Mouse (Mus musculus) hindbrain, embryonic 13.5 days (tissue): ENCODE measurements at regions not wholly inside any gene's neighbourhood (a gene's known extent, or its start where the extent isn't known, plus 50 kb on each side); places are given as distances from the start of the nearest gene placed in this dataset.
A peak's percentile ranks its signal among the peaks of the same experiment; 100 is the strongest.

Experiments used
- ATAC-seq: fragments of 200-750 bp; cut with Nextera tagmentation; 2 replicates; pipeline ENCODE4 v1.8.0; 2017; ENCODE audit warnings: moderate TSS enrichment; ENCODE audit not compliant: low FRiP score
- H3K27ac ChIP-seq: fragments of 300-500 bp; sonication (generic); 2 replicates; pipeline ENCODE4 v1.5.1; 2015; ENCODE audit warnings: inconsistent platforms, mild to moderate bottlenecking, moderate library complexity
- H3K27me3 ChIP-seq: fragments of 300-500 bp; sonication (generic); 2 replicates; pipeline ENCODE4 v1.6.1; 2015; ENCODE audit warnings: mild to moderate bottlenecking, inconsistent platforms
- H3K36me3 ChIP-seq: fragments of 300-500 bp; sonication (generic); 2 replicates; pipeline ENCODE4 v1.6.1; 2015; ENCODE audit warnings: mild to moderate bottlenecking, inconsistent platforms
- H3K4me1 ChIP-seq: fragments of 300-500 bp; sonication (generic); replicated peaks from 2 replicates; pipeline ENCODE4 v1.6.1; 2015; ENCODE audit warnings: inconsistent platforms
- H3K4me2 ChIP-seq: fragments of 300-500 bp; sonication (generic); 2 replicates; pipeline ENCODE4 v1.6.1; 2015; ENCODE audit warnings: inconsistent platforms, mild to moderate bottlenecking, moderate library complexity
- H3K4me3 ChIP-seq: fragments of 300-500 bp; sonication (generic); 2 replicates; pipeline ENCODE4 v1.5.1; 2015; ENCODE audit warnings: mild to moderate bottlenecking, inconsistent platforms
- H3K9ac ChIP-seq: fragments of 300-500 bp; sonication (generic); 2 replicates; pipeline ENCODE4 v1.6.1; 2015; ENCODE audit warnings: mild to moderate bottlenecking, inconsistent platforms
- H3K9me3 ChIP-seq: fragments of 300-500 bp; sonication (generic); 2 replicates; pipeline ENCODE4 v1.6.1; 2016; ENCODE audit warnings: inconsistent platforms
- WGBS: fragments of 180-500 bp; shearing (Covaris S2); methylation state at CpG from one replicate; pipeline ENCODE4 v1.1.7; 2015; 5-methylcytosine and 5-hydroxymethylcytosine counted together

GRCm38 (mm10) chr9:61109519-61110285 is 262.5 kb upstream of the Tle3 start:
- Histone ChIP-seq H3K9ac (no peak overlapping the region), H3K27me3 (peaks cover 15% of the 10 kb centered on the region), H3K4me1 (peaks cover 37% of the 10 kb centered on the region), H3K9me3 (no peaks in the 10 kb centered on the region), H3K27ac (no peak overlapping the region), H3K36me3 (no peaks in the 10 kb centered on the region), H3K4me3 (no peak overlapping the region), H3K4me2 (no peak overlapping the region)
- 85% methylated on average over 5 of the region's 5 CpGs for WGBS
- ATAC-seq: no peak

GRCm38 (mm10) chr9:61111206-61111605 is 261.0 kb upstream of the Tle3 start:
- WGBS: 17% methylated on average over 7 of the region's 7 CpGs
- Histone ChIP-seq H3K36me3 (no peaks in the 10 kb centered on the region), H3K9ac (no peak overlapping the region; the same call in 1 of the 2 replicates), H3K27me3 (peaks cover 8% of the 10 kb centered on the region), H3K4me2 (peak overlapping the region; percentile 38), H3K9me3 (no peaks in the 10 kb centered on the region), H3K4me1 (peaks cover 44% of the 10 kb centered on the region), H3K4me3 (no peak overlapping the region), H3K27ac (peak overlapping the region; percentile 76)
- ATAC-seq: peak; percentile 22; the same call in 1 of the 2 replicates

- Histone ChIP-seq H3K9me3 (no peaks in the 10 kb centered on the region), H3K36me3 (no peaks in the 10 kb centered on the region), H3K9ac (no peak overlapping the region), H3K27me3 (peaks cover 8% of the 10 kb centered on the region), H3K27ac (peak overlapping the region; percentile 76), H3K4me3 (no peak overlapping the region), H3K4me2 (peak overlapping the region; percentile 38), H3K4me1 (peaks cover 50% of the 10 kb centered on the region)
- WGBS: 14% methylated on average over 19 of the region's 19 CpGs
- ATAC-seq: peak; percentile 91
These were observed 260.3 kb upstream of the Tle3 start for GRCm38 (mm10) chr9:61111733-61112415.

- 93% methylated on average over 3 of the region's 3 CpGs for WGBS
- H3K36me3 ChIP-seq: no peaks in the 10 kb centered on the region
- H3K4me1 ChIP-seq: peaks cover 37% of the 10 kb centered on the region
- H3K27me3 ChIP-seq: peaks cover 19% of the 10 kb centered on the region
- H3K9ac ChIP-seq: no peak overlapping the region
- H3K27ac ChIP-seq: no peak overlapping the region
- H3K4me3 ChIP-seq: no peak overlapping the region
- H3K9me3 ChIP-seq: no peaks in the 10 kb centered on the region
- H3K4me2 ChIP-seq: no peak overlapping the region
- ATAC-seq: no peak
These were observed 252.9 kb upstream of the Tle3 start for GRCm38 (mm10) chr9:61119252-61119651.

GRCm38 (mm10) chr9:61120531-61120930 is 251.6 kb upstream of the Tle3 start:
- Histone ChIP-seq H3K4me1 (peaks cover 39% of the 10 kb centered on the region), H3K4me3 (no peak overlapping the region), H3K9me3 (no peaks in the 10 kb centered on the region), H3K27ac (no peak overlapping the region), H3K4me2 (no peak overlapping the region), H3K27me3 (peaks cover 20% of the 10 kb centered on the region), H3K9ac (no peak overlapping the region), H3K36me3 (no peaks in the 10 kb centered on the region)
- ATAC-seq: no peak
- 77% methylated on average over 3 of the region's 3 CpGs for WGBS

- Histone ChIP-seq H3K9ac (no peak overlapping the region), H3K9me3 (no peaks in the 10 kb centered on the region), H3K36me3 (no peaks in the 10 kb centered on the region), H3K4me1 (peaks cover 39% of the 10 kb centered on the region), H3K27ac (peak overlapping the region; percentile 70), H3K4me3 (no peak overlapping the region), H3K27me3 (peaks cover 25% of the 10 kb centered on the region), H3K4me2 (no peak overlapping the region)
- no peak for ATAC-seq
- 37% methylated on average over 10 of the region's 10 CpGs for WGBS
These were observed 251.2 kb upstream of the Tle3 start for GRCm38 (mm10) chr9:61120931-61121391.

- H3K9ac ChIP-seq: no peak overlapping the region
- no peak overlapping the region for H3K27ac ChIP-seq
- H3K27me3 ChIP-seq: peaks cover 34% of the 10 kb centered on the region
- H3K4me3 ChIP-seq: no peak overlapping the region
- H3K9me3 ChIP-seq: no peaks in the 10 kb centered on the region
- no peaks in the 10 kb centered on the region for H3K36me3 ChIP-seq
- H3K4me1 ChIP-seq: peaks cover 29% of the 10 kb centered on the region
- ATAC-seq: no peak
- H3K4me2 ChIP-seq: no peak overlapping the region
These were observed 248.7 kb upstream of the Tle3 start for GRCm38 (mm10) chr9:61123431-61123830.

- no peaks in the 10 kb centered on the region for H3K9me3 ChIP-seq
- no peaks in the 10 kb centered on the region for H3K36me3 ChIP-seq
- peaks cover 26% of the 10 kb centered on the region for H3K27me3 ChIP-seq
- no peak overlapping the region for H3K27ac ChIP-seq
- H3K4me1 ChIP-seq: peaks cover 37% of the 10 kb centered on the region
- no peak overlapping the region for H3K9ac ChIP-seq
- 64% methylated on average over 7 of the region's 7 CpGs for WGBS
- no peak overlapping the region for H3K4me2 ChIP-seq
- no peak for ATAC-seq
- no peak overlapping the region for H3K4me3 ChIP-seq
These were observed 246.4 kb upstream of the Tle3 start for GRCm38 (mm10) chr9:61125769-61126168.

GRCm38 (mm10) chr9:61128077-61128476 is 244.1 kb upstream of the Tle3 start:
- WGBS: 67% methylated on average over 2 of the region's 2 CpGs
- ATAC-seq: no peak
- no peak overlapping the region for H3K27ac ChIP-seq

GRCm38 (mm10) chr9:61129186-61129585 is 243.0 kb upstream of the Tle3 start:
- Histone ChIP-seq H3K4me3 (no peak overlapping the region), H3K27me3 (peaks cover 39% of the 10 kb centered on the region), H3K4me1 (peaks cover 21% of the 10 kb centered on the region), H3K27ac (no peak overlapping the region), H3K9me3 (no peaks in the 10 kb centered on the region), H3K4me2 (no peak overlapping the region), H3K36me3 (no peaks in the 10 kb centered on the region), H3K9ac (no peak overlapping the region)
- no peak for ATAC-seq
- WGBS: 80% methylated on average over 5 of the region's 5 CpGs

More at GRCm38 (mm10) chr9:61128077-61128476, 244.1 kb upstream of the Tle3 start:
- H3K4me3 ChIP-seq: no peak overlapping the region
- peaks cover 21% of the 10 kb centered on the region for H3K4me1 ChIP-seq
- H3K4me2 ChIP-seq: no peak overlapping the region
- no peaks in the 10 kb centered on the region for H3K9me3 ChIP-seq
- peaks cover 31% of the 10 kb centered on the region for H3K27me3 ChIP-seq
- H3K36me3 ChIP-seq: no peaks in the 10 kb centered on the region
- no peak overlapping the region for H3K9ac ChIP-seq

- H3K4me3 ChIP-seq: no peak overlapping the region
- H3K27ac ChIP-seq: peak overlapping the region; percentile 65; the same call in 1 of the 2 replicates
- H3K27me3 ChIP-seq: peaks cover 34% of the 10 kb centered on the region
- peaks cover 23% of the 10 kb centered on the region for H3K4me1 ChIP-seq
- 71% methylated on average over 4 of the region's 4 CpGs for WGBS
- no peak overlapping the region for H3K4me2 ChIP-seq
- H3K9me3 ChIP-seq: no peaks in the 10 kb centered on the region
- 0 out of 2 replicates have a peak overlapping the region, but pooled peaks have one; percentile 5 for H3K9ac ChIP-seq
- H3K36me3 ChIP-seq: no peaks in the 10 kb centered on the region
- no peak for ATAC-seq
These were observed 241.3 kb upstream of the Tle3 start for GRCm38 (mm10) chr9:61130877-61131276.

GRCm38 (mm10) chr9:61135263-61135882 is 236.8 kb upstream of the Tle3 start:
- H3K27me3 ChIP-seq: peaks cover 25% of the 10 kb centered on the region
- H3K4me3 ChIP-seq: no peak overlapping the region
- 35% methylated on average over 10 of the region's 10 CpGs for WGBS
- no peak overlapping the region for H3K9ac ChIP-seq
- 0 out of 2 replicates have a peak overlapping the region, but pooled peaks have one; percentile 3 for H3K27ac ChIP-seq
- peaks cover 24% of the 10 kb centered on the region for H3K4me1 ChIP-seq
- H3K36me3 ChIP-seq: no peaks in the 10 kb centered on the region
- H3K4me2 ChIP-seq: no peak overlapping the region
- ATAC-seq: peak; percentile 59; the same call in 1 of the 2 replicates
- no peaks in the 10 kb centered on the region for H3K9me3 ChIP-seq
